Mouse (Mus musculus): ENCODE data around the gene Ptpn13. TPM values are rescaled to one million over a fixed set of nuclear protein-coding genes. Genes with fewer than 3 reads are reported as not detected.

Gene Ptpn13
- total RNA-seq, 4 experiments from 2014 or later, result 25.3 to 65.4 (median 41.0) TPM

DNA sequence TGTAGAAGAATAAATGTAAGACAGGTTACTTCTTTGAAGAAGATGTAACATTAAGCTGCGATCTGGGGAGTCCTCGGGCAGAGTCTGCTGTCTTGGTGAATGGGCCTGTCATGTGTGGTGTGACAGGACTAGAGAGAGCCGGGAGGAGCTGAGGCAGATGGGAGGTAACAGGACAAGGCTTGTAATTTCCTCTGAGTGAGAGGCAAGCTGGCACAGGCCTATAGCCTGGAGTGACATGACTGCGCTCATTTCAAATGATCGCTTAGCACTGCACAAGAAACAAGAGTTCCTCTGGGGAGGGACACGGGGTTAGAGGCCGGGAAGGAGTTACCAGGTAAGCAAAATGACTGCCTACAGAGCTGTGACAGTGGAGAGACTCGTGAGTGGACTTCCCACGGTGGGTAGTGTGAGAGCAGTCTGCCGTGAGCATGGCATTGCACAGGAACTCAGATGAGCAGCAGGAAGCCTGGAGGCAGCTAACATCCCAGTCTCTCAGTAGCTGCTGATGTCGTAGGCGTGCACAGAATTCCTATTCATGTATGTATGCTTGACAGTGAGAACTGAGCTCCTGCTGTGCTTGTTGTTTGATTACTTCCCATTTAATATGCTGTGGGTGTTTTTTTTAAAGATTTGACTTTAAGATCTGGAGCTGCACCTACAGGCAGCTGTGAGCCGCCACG, 171.6 kb downstream of the Ptpn13 start:
- no peak for DNase-seq

DNA sequence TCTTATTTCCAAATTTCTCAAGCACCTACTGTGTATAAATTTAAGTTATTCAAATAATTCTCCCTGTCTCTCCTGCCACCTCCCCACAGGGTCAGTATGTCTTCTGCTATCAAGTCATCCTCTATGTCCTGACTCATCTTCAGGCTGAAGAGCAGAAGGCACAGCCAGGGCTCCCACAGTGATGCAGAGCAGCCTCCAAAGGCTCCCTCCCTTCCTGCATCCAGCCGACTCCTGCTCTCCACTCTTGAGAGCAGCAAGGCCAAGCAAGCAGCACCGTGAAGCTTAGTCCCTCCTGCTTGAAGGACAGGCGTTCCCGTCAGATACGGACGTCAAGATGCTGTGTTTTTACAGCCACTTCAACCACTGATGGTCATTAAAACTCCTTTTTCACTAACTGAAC, 172.6 kb downstream of the Ptpn13 start:
- DNase-seq, result no peak

DNA sequence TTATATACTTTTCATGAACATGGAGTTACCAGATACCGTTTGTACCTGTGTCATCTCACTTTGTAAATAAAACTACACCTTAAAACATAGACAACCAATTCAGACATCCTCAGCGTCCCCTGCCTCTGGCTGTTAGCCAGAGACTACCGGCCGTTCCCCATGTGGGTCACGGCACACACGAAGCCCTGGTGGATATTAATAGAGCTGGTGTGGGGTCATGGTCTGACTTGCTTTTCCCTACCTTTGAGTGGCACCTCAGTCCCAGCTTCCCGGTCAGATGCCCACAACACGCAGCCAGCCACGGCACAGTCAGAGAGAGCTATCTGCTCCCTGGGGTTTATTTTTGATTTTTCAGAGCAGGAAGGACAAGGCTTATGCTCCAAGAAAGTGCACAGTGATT, 173.3 kb downstream of the Ptpn13 start:
- no peak for DNase-seq

DNA sequence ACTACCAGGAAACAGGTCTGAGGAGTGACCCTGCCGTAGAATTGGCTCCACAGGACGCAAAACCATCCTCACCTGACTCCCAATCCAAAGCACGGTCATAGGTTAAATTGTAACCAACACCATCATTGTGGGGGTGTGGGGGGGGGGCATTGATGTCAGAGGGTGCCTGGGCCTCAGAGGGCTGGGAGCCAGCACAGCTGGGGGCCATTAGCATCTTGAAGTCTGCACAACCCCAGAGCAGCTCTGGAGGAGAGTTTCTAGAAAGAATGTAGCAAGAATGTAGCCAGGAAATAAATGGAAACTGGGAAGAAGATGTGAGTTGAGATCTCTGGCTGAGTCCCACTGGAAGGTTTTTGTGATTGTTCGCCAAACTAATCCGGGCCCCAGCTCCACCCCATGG, 173.9 kb downstream of the Ptpn13 start:
- DNase-seq, result no peak

DNA sequence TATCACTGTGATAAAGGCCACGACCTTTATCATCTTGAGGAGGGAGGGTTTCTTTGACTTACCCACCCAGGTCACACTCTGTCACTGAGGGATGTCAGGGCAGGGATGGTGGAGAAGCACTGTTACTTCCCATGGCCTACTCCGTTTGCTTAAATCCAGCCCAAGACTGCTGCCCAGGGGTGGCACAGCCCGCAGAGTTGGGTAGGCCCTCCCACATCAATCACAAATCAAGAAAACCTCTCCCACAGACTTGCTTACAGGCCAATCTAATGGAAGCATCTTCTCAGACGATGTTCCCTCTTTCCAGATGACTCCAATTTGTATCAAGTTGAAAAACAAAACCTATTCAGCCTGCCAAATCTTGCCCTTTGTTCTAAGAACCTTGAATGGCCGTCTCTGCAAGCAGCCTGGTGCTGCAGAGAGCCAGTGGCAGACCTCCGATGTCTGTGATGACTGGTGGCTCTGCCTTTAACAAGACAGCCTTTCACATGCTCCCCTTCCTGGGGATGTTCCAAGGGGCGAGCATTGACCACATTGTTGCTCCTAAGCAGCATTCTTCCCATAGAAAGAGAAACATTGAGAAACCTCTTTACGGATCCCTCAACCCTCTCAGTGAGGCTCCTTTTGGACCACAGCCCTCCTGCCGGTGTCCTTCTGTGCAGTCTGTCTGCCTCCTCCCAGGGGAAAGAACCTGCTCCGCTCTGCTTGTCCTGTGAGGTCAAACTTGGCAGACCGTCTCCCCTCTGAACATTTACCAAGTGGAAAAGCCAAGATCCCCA, 178.3 kb downstream of the Ptpn13 start:
- DNase-seq, result no peak

DNA sequence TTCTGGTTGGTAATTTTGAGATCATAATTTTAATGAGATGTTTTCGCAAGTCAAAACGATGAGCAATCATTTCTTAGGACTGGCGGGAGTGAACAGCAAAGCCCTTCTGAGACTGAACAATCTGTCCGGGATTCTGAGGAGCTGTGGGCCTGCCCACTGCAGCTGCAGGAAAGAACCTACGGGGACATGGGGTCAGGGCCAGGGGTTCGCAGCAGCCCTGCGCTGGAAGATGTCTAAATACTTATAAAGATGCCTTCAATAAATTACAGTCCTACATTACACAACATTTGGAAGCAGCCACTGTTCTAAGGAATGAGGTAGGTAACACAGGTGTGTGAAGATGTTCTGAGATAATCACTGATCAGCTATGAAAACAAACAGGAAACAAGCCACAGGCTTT, 180.7 kb downstream of the Ptpn13 start:
- DNase-seq, result no peak

DNA sequence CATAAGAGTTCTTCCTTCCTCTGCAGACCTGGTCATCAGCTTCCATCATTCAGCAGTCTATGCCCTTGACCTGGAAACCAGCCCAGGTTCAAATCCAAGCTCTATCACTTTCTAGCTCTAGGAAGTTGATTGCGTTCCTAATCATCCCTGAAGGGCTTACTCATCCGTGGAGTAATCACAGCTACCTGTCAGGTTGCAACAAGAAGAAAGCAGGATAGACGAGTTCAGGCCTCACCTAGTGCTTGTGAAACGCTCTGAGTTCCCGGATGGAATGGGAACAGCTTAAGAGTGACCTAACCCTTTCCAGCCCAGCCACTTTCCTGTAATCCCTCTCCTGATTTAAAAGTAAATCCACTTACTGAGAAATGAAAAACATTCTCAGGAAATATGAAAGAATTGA, 185.2 kb downstream of the Ptpn13 start:
- no peak for DNase-seq

DNA sequence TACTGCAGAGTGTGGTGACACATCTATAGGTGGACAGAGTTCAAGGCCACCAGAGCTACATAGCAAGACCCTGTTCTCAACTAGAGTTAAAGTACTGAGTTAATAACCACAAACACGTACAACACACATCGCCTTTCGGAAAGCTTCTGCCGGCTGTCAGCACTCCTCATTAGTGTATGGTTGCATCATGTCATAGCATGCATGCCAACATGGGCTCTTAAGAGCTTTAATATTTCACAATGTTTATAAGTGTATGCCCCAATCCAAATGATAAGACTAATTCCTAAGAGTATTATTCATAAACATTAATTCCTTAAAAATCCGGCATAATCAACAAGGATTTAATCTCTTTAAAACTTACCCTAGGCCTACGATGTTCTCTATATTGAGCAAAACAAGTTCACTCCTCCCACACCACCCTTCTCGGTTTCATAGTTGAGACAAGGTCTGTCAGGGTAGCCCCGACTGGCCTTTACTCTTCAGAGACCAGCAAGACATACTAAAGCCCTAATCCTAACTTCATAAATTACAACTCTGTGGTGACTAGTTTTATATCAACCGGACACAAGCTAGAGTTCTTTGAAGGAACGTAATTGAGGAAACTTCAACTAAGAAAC, 186.0 kb downstream of the Ptpn13 start:
- no peak for DNase-seq

DNA sequence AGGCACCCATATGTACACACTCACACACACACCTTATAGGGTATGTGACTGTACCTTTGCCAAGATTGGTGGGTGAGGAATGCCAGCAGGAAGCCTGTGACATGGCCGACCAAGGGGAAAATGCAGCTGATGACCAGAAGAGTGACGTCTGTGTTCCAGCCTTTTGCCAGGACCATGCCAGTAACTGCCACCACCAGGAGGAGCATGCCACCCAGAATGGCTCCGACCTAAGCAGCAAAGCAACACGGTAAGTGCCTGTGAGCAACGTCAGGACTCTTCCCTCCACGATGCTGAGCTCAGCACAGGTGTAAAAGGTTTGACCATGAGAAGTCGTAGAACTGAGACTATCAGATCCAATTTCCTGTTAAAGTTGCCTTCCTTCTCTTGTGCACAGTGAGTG, 187.3 kb downstream of the Ptpn13 start:
- DNase-seq, result no peak

DNA sequence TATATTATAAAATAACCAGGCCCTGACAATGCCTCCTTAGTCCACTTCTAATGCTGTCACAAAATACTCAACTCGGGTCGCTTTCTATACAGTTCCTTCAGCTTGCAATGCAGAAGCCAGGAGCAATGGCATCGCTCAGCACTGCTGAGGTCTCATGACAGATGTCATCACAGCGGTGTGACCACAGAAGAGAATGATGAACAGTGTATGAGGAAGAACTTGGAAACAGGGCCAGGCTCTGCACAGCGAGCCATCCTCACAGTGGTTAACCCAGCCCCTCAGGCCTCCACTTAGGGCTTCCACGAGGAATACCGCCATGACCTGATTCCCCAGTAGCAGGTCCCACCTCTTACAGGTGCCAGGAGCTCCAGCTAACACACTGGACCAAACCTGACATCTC, 189.4 kb downstream of the Ptpn13 start:
- no peak for DNase-seq

DNA sequence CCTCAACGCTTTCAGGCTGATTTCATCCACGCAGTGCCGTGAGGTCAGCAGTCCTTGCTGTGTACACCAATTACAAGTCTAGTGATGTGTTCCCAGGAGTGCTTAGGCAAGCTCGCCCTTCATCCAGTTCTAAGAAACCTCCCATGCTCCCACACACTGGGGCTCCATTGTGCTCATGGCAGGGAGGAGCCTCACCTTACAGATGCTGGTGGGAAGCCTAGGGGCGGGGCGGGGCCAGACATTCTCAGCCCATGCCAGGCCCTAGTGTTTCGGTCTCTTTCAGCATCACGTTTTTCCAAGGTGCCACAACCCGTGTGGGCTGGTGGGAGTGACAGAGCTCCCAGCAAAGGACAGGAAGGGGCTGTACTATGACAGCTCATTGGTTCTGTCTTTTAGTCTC, 192.2 kb downstream of the Ptpn13 start:
- no peak for DNase-seq

DNA sequence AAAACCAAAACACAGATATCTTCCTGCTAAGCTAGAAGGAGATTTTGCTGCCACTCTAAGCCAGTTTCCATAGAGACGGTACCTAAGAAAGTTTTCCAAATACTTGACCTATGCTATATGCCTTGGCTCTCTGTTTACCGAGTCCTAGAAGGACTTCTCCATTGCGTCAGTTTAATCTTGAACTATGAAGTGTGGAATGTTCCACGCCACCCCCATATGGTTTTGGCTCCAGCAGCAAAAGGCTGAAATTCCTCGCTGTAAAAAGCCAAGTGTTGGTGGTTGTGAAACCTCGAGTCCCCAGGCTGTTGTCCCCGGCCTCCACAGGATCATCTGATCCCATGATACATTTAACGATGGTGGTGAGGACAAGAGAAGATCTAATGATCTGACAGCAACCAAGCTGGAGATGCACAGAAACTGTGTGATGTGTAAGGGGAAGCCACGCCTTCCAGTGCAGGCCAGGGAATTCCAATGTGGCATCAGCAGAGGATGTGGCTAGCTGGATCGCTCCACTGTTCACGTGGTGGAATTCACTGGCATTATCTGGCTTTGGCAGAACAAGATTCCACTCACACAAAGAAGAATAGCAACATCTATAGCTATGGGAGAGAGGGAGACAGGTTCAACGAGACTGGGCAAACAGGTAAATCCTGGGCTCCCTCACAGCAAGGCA, 195.4 kb downstream of the Ptpn13 start:
- DNase-seq, result no peak

DNA sequence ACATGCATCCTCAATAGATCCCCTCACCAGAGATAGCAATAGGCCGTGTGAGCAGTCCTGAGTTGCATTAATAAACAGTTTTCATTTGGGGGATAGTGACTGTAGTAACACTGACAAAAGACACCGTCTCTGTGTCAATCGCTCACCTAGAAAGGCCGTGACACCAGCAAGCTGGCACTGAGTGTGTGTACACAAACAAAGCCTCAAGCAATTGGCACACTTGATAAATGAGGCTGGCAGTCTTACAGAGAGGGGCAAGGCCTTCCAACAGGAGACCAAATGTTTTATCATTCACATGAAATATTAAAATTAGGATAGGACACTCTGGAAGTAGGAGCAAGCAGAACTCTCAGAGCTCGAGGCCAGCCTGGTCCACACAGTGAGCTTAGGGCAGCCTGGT, 197.3 kb downstream of the Ptpn13 start:
- no peak for DNase-seq

DNA sequence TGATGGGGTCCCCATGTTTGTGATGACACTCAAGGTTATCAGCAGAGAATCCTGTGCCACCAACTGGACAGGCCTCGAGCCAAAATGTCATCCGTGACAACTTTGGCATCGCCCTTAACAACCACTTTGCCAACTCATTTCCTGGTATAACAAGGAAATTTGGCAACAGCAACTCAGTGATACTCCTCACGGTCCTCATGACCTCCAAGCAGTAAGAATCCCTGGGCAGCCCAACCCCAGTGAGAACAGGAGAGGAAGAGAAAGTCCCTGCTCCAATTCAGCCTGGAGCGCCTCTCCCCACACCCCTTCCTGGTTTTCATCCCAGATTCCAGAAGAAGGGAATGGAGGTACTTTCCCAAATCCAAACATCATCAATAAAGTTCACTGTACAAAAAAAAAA, 199.8 kb downstream of the Ptpn13 start:
- no peak for DNase-seq

DNA sequence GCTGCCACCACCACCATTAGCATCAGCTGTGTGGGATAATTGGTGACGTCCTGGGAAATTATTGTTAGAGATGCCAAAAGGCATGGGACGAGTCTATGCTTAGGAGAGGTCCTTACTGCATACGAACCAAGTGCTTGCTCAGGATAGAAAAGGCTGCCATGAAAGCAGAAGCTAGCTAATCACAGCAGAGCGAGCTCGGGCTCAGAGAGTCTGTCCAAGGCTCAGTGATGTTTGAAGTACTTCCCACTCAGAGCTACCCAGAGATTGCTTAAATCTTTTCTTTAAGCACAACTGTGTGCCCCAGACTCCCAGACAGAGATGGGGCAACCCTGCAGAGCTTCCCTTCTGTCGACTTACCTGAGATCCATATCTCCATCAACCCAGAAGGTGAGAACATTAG, 203.5 kb downstream of the Ptpn13 start:
- DNase-seq, result no peak

DNA sequence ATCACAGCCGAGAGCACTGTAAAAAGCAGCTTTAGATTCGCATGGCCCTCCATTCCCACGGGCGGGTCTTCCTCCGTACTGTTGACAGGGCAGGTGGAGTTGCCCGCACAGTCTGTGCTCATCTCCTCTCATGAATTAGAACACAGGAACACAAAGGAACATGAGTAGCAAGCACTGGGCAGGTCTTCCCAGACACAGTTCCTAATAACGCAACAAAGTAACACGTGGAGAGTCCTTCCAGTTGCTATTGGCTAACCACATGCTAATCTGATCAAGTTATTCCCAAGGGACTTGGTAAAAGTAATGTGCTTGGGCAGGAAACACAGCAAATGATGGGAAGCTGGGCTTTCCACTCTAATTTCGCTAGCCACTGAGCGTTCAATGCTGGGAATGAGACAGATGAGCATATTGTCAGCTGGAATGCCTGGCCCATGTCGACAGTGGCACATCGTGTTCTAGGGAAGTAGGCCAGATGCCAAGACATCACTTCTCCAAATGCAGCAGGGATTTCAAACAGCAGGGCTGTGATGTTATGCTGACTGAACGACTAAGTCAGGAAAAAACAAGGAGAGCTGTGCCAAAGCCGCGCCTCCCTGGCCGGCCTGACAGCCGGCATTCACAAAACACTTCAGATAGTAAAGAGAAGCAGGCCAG, 204.2 kb downstream of the Ptpn13 start, which contains the start of gene Slc10a6:
TSS of gene Slc10a6 (minus strand) at position 293 of the 654 bp plus-strand sequence.
- DNase-seq, result peak; percentile 63

DNA sequence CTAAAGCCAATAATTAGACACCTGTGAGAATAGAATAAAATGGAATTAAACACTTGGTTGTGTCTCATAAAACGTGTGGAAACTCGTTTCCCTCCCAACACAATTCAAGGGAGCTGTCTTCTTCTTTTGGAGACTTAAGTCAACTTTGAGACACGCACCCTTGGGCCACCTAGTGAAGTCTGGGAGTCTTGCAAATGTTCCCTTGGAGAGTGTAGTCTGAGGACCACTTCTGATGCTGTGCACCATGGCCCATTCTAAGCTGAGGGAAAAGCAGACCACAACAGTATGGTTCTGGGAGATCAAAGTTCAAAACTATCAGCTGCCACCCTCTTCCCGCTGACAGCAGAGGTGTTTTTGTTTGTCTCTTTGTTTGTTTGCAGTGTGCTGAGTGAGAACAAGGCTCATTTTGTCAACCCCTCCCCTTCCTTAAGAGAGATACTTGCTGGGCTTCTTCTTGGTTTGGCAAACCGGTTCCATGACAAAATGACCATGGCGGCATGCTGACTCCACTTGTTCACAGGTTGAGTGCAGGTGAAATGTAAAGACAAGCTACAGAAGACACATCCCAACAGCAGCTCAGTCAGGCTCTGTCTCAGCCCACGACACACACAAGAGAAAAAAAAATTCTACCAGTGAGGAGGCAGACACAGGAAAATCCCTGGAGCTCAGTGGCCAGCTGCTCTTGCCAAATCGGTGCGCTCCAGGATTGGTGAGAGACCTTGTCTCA, 205.0 kb downstream of the Ptpn13 start:
- no peak for DNase-seq

DNA sequence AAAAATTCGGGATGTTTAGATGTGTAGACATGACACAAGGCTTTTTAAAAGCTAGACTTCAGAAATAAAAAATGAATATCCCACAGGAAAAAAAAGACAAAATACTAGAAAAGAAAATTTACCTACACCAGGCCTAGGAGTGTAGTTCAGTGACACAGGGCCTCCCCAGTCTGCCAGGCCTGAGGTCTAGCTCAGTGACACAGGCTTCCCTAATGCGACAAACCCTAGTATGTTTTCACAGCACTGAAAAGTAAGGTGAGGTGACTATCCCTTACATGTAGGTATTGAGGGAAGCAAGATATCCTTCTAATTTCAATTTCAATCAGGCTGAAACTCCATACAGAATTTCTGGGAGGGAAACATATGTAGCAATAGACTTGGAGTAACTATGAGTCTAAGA, 212.2 kb downstream of the Ptpn13 start:
- no peak for DNase-seq

DNA sequence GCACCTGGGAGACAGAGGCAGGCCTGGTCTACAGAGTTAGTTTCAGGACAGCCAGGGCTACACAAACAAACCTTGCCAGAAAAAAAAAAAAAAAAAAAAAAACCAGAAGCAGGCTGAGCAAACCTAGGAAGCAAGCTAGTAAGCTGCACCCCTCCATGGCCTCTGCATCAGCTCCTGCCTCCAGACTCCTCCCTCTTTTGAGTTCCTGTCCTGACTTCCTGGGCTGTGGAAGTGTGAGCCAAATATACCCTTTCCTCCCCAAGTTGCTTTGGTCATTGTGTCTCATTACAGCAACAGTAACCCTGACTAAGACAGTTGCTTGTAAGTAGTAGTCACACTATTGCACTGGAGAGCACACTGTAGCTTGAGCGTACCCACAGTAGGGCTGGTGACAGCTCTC, 219.2 kb downstream of the Ptpn13 start:
- no peak for DNase-seq

DNA sequence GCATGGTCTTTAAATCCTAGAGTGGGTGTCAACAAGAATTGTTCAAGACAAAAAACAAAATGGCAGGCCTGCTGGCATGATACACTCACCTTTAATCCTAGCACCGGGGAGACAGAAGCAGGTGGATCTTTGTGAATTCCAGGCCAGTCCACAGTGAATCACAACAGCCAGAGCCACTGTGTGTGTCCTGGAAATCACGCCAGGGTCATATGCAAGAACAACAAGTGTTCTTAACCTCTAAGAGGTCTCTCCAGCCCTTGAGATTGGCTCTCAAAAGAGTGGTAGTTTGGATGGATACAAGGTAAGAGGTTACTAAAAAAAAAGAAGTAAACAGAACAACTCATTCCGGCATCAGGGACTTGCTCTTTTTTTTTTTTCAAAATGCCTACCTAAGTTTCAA, 222.3 kb downstream of the Ptpn13 start:
- DNase-seq, result no peak
